Mouse (Mus musculus) c-Kit-positive CD71-negative TER-119-negative erythroid progenitor cells, embryonic 14.5 days (primary cell): Measurements from ENCODE around the gene Olfr18.
A peak's percentile ranks its signal among the peaks of the same experiment; 100 is the strongest.
"Not testable (repeated sequence)": the region's sequence is repeated elsewhere in the genome, so short reads cannot be mapped to it uniquely, and the experiment has no call there.

ENCODE experiments used
- DNase-seq: peaks from one replicate; pipeline ENCODE4 v3.0.0-alpha.2; 2013; ENCODE audit warnings: low read depth

The Olfr18 gene

DNA sequence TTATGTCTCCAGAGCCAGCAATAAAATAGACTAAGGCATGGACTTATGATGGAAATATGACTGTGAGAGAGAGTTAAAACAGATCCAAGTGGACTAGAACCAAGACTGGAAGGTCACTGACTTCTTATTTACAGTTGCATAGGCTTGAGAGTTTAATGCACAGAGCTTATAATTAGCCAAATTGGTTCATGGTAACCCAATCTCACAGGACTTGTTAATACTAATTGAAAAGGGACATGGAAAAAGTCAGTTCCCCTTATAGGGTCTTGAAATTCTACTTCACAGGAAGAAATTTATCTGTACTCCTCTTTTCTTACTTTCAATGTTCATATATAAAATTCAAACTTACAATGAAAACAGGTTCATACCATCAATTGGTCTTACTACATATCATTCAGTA lies at the start of gene Olfr18:
Olfr18 (minus strand) TSS at position 101 of the 400 bp plus-strand sequence.
- DNase-seq = no peak

DNA sequence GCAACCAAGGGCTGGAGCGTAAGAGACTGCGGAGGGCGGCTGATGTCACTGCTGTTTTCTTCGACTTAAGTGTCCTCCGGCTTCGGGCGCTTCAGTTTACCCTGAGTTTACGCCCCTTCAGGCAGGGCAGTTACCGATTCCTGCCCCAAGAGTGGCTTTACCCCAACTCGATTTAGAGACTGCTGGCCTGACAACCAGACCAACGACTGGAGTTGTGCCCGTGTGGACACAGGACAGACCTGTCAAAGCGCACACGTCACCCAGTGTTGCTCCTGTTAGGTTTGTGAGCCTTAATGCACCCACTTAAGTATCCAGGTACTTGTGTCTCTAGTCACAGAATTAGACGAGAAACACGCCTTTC lies 49.4 kb upstream of the Olfr18 start:
- DNase-seq = no peak

DNA sequence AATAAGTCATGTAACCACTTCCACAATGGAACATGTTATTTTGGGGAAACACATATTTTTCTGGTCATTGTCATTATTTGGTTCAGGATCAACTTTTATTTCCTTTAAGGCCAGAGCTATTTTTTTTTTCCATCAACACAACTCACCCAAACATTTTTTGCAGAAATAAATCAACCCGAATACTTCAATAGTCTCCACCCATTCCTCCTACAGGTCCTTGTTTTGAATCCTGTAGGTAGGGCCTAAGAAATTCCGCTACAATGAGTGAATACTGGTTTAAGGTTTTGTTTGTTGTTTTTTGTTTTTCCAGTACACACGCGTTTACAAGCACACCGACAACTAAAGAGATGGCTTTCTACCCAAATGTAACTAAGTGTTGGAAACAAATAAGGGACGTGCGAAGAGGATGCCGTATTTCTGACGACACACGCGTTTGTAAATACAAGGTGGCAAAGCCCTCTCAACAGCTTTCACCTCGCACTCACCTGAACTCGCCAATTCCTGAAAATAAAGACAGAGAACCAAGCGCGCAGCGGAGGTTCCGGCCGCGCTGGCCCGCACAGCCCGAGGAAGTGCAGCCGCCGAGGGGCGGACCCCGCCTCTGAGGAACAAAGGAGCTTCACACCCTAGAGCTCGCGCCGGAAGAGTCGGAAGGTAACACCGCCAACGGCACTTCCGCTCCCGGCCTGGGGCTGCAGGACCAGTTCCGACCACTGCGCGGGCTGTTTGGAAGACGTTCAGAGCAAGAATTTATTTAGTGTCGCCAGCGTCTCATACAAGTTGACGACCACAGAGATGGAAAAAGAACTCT lies 48.8 kb upstream of the Olfr18 start, which contains the start of gene Zfp560:
Zfp560 (minus strand) TSS at position 646 of the 811 bp plus-strand sequence.
- DNase-seq = peak; percentile 85

DNA sequence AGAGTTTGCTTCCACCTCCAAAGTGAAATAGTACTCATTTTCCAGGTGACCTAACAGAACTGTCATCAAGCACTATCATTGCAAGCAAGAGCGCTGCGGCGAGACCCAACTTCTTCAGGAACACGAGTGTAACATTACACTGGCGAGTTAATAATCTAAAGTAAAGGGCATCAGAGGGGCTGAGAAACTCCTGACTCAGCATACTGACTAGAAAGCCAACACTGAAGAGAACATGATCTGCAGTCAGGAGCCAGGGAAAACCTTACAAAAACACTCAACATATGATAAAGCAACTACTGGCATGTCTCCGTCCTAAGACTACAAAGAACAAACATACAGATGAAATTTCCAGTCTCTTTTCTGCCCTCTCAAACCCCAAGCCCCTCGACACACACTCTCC lies 47.8 kb upstream of the Olfr18 start:
- DNase-seq = no peak

DNA sequence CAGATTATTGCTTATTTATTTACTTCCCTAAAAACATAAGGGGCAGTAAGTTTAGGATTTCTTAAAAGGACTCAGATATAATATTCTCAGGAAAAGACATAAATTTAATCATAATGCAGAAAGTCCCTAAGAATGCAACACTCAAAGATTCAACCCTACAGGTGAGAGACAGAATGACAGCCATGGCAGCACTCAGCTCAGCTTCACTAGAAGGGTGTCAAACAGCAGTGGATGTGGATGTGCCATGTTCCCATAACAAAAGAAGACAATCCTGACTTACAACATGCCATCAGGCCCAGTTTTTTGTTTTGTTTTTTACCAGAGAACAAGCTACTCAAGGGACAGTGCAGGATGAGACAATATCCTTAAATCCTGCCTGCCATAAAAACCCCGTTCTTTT lies 38.8 kb upstream of the Olfr18 start:
- no peak for DNase-seq

DNA sequence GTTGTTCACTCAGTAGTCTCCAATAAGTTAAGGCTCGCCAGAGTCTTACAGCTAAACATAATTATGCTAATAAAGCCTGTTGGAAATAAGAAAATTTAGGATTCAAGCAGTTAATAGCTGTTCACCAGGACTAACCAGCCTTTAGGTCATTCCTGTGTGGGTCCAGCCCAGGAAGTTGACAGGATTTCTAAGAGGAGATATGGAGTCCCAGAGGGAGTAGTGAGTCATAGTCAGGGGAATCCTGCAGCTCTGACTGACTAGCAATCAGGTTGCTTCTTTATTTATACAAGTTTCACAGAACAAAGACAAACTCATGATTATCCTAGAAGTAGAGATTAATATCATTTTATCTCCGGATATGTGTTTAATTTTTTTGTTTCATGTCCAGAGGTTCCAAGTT lies 31.4 kb upstream of the Olfr18 start:
- DNase-seq = no peak

DNA sequence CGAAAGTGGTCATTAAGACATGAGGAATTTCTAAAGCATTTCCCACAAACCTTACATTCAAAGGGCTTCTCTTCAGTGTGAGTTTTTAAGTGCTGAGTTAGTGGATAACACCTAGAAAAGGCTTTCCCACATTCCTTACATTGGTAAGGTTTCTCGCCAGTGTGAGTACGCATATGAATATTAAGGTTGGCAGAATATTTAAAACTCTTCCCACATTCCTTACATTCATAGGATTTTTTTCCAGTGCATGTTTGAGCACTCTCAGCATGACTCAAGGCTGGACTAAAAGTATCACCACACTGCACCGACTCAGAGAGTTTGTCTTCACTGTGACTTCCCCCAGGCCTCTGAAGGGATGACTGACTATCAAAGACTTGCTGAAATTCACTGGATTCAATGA lies 12.6 kb upstream of the Olfr18 start:
- no peak for DNase-seq

DNA sequence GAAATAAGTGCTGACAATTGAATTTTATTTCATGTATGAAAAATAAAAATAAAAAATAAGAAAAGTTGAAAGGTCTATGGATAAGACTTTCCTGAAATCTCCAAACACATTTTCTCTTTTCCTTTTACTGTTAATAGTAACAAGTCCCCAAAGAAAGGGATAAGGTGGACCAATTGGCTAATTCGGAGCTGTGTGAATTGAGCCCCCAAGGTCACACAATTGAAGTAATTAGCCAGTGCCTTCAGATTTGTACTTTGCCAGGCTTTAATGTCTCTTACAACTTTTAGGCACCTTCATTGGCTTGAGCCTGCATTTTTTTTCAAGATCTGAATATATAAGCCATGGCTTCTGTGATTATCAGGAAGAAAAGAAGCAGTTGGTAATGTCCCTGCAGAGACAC lies 37.7 kb downstream of the Olfr18 start, which contains the start of gene Olfr873:
Olfr873 (plus strand) TSS at position 301 of the 400 bp plus-strand sequence.
- no peak for DNase-seq

DNA sequence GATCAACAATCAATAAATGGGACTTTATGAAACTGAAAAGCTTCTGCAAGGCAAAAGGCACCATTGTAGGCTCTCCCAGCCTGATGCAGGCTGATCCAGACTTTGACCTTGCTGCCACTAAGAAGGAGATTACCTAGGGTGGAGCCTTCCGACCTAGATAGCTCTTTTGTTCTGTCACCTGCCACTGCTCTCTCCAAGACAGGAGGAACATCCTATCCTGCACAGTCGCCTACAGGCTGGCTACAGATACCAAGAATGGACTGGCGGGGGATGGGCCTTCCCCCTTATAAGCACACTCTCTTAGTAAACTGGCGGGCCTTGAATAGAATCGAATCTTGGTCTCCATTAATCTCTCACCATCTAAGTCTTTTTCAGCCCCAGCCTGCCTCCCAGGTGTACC lies 40.3 kb downstream of the Olfr18 start:
- not testable (repeated sequence) for DNase-seq

DNA sequence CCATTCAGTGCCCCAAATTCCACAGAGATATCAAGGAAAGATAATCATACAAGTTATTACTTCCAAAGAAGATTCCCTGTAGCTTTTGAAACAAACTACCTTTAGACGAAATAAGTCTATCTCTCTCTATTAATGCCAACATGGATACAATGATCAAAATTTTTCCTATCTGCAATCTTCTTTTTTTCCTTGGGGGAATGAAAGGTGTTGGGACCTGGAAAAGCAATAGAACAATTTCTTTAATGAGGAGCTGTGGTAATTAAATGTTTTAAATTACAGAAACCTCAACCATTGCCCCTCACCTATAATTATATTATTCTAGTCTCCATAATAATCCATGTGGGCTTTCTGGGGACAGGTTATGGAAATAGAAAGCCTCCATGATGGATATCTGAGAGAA lies 53.8 kb downstream of the Olfr18 start, which contains the start of gene Olfr39:
Olfr39 (plus strand) TSS at position 301 of the 400 bp plus-strand sequence.
- DNase-seq = no peak
